Comparison of ENCODE assay signal across 7 mouse cellular contexts in the genomic region with DNA sequence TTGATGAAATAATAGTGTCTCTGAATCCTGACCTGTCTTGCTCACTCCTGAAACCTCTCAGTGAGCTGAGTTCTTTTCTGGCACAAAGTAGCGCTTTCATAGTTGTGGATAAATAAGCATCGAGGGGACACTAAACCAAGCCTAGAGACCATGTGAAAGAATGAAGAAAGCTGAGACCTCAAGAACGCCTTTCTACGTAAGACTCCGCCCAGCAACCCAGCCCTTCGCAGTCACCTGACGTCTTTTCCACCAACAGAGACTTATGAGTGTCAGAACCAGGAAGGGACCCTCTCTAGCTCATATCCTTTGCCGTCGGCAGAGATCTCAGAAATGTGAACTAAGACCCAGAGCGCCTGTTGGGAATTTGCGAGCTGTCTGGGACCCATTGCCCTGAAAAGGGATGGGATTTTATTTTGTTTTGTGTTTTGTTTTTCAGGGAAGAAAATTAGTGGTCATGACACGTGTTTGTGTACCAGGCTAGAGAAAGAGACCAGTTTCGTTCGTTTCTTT. TPM values are rescaled to one million over a fixed set of nuclear protein-coding genes. Genes with fewer than 3 reads are reported as not detected.
DNase-seq lines count a peak whose midpoint lies in the region; ATAC-seq and TF ChIP-seq lines count a peak whose summit lies in the region.

No protein-coding gene starts in this region.

- DNase-seq in adrenal gland, adult 18-20 months (ENCODE audit: low spot score in 2 of 2) = peak; percentile 47 to 59
- peak; percentile 69 for DNase-seq in gastrocnemius, adult 2 months
- DNase-seq in hindbrain, postnatal 0 days (ENCODE audit: low spot score) = peak; percentile 83
- peak; percentile 67 to 86 for DNase-seq in left cerebral cortex, postnatal 25 days (ENCODE audit: low spot score in 2 of 2)
- DNase-seq in right cerebral cortex, postnatal 4 days = peak; percentile 58

- no peak for TF ChIP-seq CTCF in gastrocnemius, adult 2 months (IDR thresholded peaks at IDR 0.05)
- no peak for TF ChIP-seq CTCF in hindbrain, postnatal 0 days (IDR thresholded peaks at IDR 0.05; ENCODE audit: low read depth)

- no peaks in the 10 kb centered on the region for H3K27me3 ChIP-seq in hindbrain, postnatal 0 days (ENCODE audit: insufficient read depth, low read length)

- H3K4me2 ChIP-seq in hindbrain, postnatal 0 days (ENCODE audit: low read depth, low read length) = peak overlapping the region; percentile 63

- peak overlapping the region; percentile 84 for H3K4me3 ChIP-seq in gastrocnemius, adult 2 months
- H3K4me3 ChIP-seq in hindbrain, postnatal 0 days (ENCODE audit: low read length) = peak overlapping the region; percentile 49

- no peaks in the 10 kb centered on the region for H3K36me3 ChIP-seq in hindbrain, postnatal 0 days (ENCODE audit: insufficient read depth, low read length)

- intact Hi-C loops in gastrocnemius, adult 2 months (cut with DNase I) = loop anchor here (1.0 to 10.0 kb wide), 3 partner anchors 82 to 280 kb away; a partner anchor contains a TSS
- intact Hi-C loops in left cerebral cortex, postnatal 25 days (cut with DNase I) = loop anchor here (1.0 to 10.0 kb wide), 2 partner anchors 82 to 230 kb away; a partner anchor contains a TSS

- peak overlapping the region; percentile 46; the same call in 1 of the 2 replicates for H3K9ac ChIP-seq in hindbrain, postnatal 0 days (replicated peaks; ENCODE audit: low read length)

- peak overlapping the region; percentile 92 for H3K27ac ChIP-seq in gastrocnemius, adult 2 months
- peak overlapping the region; percentile 76 for H3K27ac ChIP-seq in hindbrain, postnatal 0 days

- H3K9me3 ChIP-seq in hindbrain, postnatal 0 days (ENCODE audit: low read length) = no peaks in the 10 kb centered on the region

- H3K4me1 ChIP-seq in hindbrain, postnatal 0 days (ENCODE audit: insufficient read depth, low read length) = 0 out of 2 replicates have a peak, but pooled peaks cover 4% of the 10 kb centered on the region

- WGBS in hindbrain, postnatal 0 days = 5% methylated on average over 14 of the region's 14 CpGs

- ATAC-seq in common myeloid progenitor, adult 5-6 weeks (replicated peaks; ENCODE audit: low read depth, poor library complexity, severe bottlenecking) = peak; percentile 71
- ATAC-seq in hindbrain, postnatal 0 days = peak; percentile 83
- ATAC-seq in megakaryocyte-erythroid progenitor cell, adult 5-6 weeks (replicated peaks; ENCODE audit: low FRiP score, low TSS enrichment, poor library complexity, severe bottlenecking) = peak; percentile 83

RNA-seq across cellular contexts. Expression of a gene that starts 7.7 kb away (rescaled TPM):
- total RNA-seq in adrenal gland, adult 18-20 months (2021) = 10 to 100 TPM; 20.9 to 22.4 TPM
- 73.9 and 95.6 TPM in 2 replicates for total RNA-seq in common myeloid progenitor, adult 5-6 weeks (2017)
- 10 to 100 TPM; 53.1 to 88.8 TPM for total RNA-seq in gastrocnemius, adult 2 months (2021)
- 30.7 and 44.6 TPM in 2 replicates for total RNA-seq in hindbrain, postnatal 0 days (2014; rRNA removed)
- 31.5 and 32.1 TPM in 2 replicates for polyA plus RNA-seq in hindbrain, postnatal 0 days (2015; fragmentation: Nextera tagmentation; extraction: Ambion mirVana)
- total RNA-seq in left cerebral cortex, postnatal 25 days (2021) = 10 to 100 TPM; 28.6 to 30.7 TPM
- 42.3 and 63.0 TPM in 2 replicates for total RNA-seq in megakaryocyte-erythroid progenitor cell, adult 5-6 weeks (2014; fragmentation: Nextera tagmentation)
- 49.9 and 52.6 TPM in 2 replicates for total RNA-seq in megakaryocyte-erythroid progenitor cell, adult 5-6 weeks (2017)

RNA-seq across cellular contexts. Expression of a gene that starts 22.8 kb away (rescaled TPM):
- not detected for total RNA-seq in adrenal gland, adult 18-20 months (2021)
- total RNA-seq in common myeloid progenitor, adult 5-6 weeks (2017) = not detected in 2 replicates
- total RNA-seq in gastrocnemius, adult 2 months (2021) = under 1 TPM; 0.31 to 0.42 TPM
- total RNA-seq in hindbrain, postnatal 0 days (2014; rRNA removed) = 0.58 TPM in 1 of 2 replicates, not detected in the other
- 0.11 and 0.14 TPM in 2 replicates for polyA plus RNA-seq in hindbrain, postnatal 0 days (2015; fragmentation: Nextera tagmentation; extraction: Ambion mirVana)
- total RNA-seq in left cerebral cortex, postnatal 25 days (2021) = not detected
- not detected in 2 replicates for total RNA-seq in megakaryocyte-erythroid progenitor cell, adult 5-6 weeks (2014; fragmentation: Nextera tagmentation)
- total RNA-seq in megakaryocyte-erythroid progenitor cell, adult 5-6 weeks (2017) = not detected in 2 replicates

Comparison
In these comparisons a context has a peak if more than half of its experiments do, and no peak if none do; other contexts are left out.
1. Peak in every context shown above with its lines: DNase-seq, ATAC-seq, H3K4me3 ChIP-seq and H3K27ac ChIP-seq.